Mouse (Mus musculus) NIH3T3 (cell line): ENCODE measurements around the gene Helq.

ENCODE experiments used
- DNase-seq: peaks from one replicate; pipeline ENCODE4 v3.0.0-alpha.2; 2012; ENCODE audit warnings: low read depth

Gene Helq

DNA sequence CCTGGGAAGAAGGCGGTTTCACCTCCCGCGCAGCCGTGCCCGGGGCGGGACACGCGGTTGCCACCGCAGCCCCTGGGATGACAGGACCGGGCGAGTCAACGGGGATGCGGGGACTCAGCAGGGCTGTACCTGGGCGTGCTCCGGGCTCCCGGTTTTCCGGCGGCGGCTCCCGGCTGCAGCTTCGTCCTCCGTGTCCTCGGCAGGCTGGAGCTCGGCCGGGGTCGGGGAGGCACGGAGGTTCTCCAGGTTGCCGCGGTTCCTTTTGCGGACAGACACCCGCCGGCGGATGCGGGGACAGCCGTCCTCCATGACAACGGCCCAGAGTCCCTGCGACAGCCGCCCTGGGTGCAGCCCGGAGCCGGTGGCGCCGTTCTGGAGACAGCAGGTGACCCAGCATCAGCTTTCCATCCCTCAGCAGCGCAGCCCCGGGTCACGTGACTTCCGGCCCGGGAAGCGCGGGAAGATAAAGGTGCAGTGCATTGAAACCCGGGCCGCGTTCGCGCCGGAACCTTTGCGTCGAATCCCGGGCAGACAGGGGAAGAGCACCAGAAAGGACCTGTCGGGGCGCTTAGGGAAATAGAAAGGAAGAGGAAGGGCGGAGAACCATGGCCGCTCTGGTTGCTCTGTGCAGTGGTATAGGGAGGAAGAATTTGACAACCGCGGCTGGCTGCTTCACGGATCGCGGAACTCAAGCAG is at the start of gene Helq, which contains the start of gene Mrps18c:
Gene Helq, minus strand, starts transcription at position 434 of the 696 bp plus-strand sequence.
Gene Mrps18c, plus strand, starts transcription at position 463 of the 696 bp plus-strand sequence.
- peak; percentile 96 for DNase-seq

DNA sequence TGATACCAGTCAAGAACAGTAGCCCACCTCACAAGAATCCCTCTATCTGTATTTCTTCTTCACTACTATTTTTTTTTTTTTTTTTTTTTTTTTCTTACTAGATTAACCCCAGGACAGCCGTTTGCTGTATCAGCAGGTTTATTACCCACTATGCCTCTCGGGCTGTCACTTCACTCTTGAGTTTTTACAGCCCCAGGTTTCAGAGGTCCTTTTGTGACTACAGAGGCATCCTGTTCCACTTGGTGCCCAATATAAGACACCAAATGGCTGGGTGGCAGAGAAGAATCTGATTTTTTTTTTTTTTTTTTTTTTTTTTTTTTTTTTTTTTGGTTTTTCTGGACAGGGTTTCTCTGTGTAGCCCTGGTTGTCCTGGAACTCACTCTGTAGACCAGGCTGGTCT is 48.7 kb upstream of the Helq start:
- no peak for DNase-seq

DNA sequence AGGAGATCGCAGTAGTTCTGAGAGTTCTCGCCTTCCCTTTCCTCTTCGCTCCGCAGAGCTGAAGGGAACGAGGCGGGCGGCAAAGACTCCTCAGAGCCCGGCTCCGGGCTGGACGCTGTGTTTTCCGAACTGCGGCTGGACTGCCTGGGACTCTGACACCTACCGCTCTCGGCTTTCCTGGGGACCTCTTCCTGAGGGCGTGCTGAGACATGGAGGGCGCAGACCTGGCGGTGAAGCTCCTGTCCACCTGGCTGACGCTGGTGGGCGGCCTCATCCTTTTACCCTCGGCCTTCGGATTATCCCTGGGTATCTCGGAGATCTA is 48.2 kb upstream of the Helq start:
- no peak for DNase-seq

DNA sequence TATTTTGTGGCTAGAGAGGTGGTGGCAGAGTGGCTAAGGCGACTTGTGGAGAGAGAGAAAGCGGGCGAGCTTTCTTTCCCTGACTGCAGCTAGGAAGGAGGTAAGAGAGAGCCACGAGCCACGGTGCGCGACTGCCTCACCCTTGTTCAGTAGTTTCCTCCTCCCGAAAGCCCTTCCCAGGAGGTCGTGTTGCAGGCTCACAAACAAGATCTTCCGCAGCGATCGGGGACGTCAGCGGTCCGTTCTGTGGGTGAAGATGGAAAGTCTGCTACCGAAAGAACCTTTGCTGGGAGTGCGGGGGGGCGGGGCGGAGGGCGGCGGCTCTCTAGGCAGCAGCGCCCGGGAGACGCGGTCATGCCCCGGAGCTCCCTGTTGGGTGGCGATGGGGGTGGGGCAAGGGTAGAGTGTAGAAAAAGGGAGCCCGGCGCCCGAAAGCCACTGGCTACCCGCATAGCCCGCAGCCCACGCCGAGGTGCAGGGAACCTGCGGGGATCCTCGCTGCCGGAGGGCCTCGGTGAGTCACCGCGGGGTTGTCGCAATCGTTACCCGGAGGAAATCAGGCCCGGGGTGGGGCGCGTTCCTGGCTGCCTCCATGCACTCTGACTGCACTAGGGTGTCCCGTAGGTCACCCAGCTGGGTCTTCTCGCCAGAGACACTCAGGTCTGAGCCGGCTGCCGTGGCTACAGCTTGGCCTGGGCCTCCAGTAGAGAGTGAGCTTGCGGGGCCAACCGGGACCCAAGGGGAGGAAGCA is 47.6 kb upstream of the Helq start:
- DNase-seq, result peak; percentile 77

DNA sequence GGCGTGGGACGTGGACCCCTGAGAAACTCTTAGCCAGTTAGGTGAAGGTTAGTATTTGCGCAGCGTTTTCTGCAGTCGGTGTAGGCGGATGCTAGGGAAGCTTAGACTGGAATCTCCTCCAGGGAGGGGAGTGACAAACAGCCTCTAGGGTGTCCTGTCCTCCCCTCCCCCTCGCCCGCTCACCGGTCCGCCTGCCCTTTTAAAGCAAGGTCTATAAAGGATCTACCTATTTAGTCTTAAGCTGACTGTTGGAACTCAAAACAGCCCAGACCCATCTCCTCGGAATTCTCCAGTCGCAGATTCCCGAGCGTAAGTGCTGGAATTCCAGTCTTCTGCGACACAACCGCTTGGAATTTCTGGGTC is 47.1 kb upstream of the Helq start, which contains the start of gene Gpat3:
Gene Gpat3, plus strand, starts transcription at position 229 of the 363 bp plus-strand sequence.
- DNase-seq, result no peak

DNA sequence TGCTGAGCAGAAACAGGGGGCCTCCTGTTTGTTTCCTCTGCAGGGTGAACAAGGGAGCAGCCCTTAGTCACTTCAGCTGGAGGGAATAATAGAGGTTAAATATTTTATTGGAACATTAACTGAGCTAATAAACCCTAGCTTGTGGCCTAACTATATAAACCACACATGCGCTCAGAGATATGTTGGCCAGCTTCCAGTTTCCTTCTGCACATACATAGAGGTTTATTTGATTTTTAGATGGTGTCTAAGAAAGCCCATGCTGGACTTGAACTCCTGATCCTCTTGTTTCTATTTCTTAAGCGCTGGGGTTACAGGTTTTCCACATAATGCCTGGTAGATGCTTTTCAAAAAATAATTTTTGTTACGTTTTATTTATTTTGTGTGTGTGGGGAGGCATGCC is 46.1 kb upstream of the Helq start:
- DNase-seq, result no peak

DNA sequence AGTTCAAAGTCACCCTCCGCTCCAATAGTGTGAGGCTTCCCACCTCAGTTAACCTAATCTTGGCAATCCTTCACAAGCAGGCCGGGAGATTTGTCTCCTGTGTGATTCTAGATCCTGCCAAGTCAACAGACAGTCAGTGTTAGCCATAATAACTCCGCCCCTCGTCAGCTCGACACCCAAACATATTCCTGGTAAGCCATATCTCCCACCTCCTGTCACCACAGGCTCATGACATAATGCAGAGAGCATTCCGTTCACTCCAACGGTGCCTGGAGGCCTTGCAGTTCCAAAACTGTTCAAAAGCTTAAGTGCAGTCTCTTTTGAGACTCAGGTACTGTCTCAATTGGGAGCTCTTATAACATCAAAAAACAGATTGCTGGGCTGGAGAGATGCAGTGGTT is 39.5 kb upstream of the Helq start:
- DNase-seq, result no peak

DNA sequence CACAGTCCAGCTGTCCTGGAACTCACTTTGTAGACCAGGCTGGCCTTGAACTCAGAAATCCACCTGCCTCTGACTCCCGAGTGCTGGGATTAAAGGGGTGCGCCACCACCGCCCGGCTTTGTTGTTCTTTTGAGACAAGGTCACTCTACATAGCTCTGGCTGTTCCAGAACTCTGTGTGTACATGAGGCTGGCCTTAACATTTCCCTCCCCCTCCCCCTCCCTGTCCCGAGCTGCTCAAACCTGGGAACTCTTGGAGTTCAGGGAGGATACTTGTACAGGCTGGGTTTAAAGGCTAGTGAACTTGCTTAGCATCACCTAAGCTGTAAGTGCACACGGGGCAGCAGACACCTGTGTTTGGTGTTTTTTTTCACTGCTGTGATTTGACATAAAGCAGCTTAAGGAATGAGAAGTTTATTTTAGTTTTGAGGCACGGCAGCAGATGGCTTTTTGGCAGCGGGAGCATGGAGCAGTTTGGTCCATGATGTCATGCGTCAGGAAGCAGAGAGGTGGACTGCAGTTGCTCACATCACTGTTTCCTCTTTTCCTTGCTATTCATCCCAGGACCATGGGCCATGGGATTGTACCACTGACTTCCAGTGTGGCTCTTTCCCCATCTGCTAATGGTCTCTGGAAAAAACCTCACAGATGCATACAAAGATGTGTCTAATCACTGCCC is 37.6 kb upstream of the Helq start:
- DNase-seq, result peak; percentile 21

DNA sequence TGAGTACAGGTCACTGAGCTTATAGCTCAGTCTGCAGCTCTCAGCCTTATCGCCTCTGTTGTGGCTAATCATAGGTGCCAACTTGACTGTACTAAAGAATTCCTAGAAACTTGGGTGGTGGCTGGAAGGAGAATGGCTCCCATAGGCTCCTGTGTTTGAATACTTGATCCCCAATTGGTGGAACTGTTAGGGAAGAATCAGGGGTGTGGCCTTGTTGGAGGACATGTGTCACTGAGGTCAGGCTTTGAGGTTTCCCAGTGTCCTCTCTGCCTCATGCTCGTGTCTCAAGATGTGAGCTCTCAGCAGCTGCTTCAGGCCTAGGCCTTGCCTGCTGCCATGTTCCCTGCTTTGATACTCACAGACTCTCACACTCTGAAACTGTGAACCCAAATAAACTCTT is 35.4 kb upstream of the Helq start:
- no peak for DNase-seq

DNA sequence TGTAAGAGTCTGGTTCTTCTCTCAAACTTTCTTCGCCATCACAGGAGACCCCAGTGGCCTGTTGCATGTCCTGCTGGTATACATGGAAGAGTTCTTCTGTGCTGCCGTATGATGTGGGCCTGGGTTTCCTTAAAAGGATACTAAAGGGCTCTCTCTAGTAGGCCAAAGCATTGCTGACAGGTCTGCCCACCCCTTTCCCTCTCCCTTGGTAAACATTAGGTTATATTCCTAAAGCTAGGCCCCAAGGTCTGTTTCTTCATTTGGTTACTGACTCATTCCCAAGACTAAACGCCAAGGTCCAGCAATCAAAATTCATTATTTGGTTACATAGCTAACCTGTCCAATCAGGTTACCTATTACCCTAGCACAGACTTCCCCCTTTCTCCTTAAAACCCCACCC is 34.3 kb upstream of the Helq start:
- no peak for DNase-seq

DNA sequence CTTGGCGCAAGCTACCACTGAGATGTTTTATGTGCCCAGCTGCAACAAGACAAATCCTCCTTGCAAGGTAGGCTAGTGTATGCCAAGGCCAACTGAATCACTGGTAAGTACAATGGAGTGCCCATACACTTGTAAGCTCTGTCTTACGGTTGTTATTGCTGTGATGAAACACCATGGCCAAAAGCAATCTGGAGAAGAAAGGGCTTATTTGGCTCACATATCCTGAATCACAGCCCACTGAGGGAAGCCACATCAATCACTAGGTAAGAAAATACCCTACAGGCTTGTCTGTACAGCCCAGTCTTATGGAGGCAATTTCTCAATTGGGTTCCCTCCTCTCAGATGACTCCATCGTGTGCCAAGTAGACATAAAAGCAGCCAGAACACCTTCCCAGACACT is 30.3 kb upstream of the Helq start:
- no peak for DNase-seq

DNA sequence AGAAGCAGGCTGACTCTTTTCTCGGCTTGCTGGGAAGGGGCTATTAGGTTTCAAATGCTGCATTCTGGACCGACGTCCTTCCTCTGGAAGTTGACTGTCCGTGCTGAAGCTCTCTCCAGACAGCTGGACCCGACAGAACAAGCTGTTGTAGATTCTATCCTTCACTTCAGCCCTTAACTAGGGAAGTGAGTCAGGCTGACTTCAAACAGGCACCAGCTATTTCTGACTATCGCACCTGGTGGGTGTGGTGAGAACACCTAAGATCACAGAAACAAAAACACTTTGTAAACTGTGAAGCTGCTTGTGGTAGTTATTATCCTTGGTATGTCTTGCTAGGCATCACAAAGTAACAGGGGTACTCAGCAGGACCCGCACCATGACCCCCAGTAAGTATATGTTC is 28.1 kb upstream of the Helq start:
- DNase-seq, result no peak

DNA sequence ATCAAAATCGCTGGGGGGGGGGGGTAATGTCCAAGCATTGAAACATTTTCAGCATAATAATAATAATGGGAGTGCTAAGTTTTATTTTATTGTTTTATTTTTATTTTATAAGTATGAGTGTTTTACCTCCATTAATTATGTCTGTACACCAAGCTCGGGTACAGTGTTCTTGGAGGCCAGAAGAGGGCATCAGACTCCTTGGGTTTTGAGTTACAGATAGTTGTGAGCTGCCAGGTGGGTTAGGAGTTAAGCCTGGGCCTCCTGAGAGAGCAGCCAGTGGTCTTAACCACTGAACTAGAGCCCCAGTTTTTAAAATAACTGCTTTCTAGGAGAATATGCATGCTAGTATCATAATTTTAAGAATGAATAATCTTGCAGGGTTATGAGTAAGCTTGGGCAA is 27.6 kb upstream of the Helq start:
- DNase-seq, result peak; percentile 58

DNA sequence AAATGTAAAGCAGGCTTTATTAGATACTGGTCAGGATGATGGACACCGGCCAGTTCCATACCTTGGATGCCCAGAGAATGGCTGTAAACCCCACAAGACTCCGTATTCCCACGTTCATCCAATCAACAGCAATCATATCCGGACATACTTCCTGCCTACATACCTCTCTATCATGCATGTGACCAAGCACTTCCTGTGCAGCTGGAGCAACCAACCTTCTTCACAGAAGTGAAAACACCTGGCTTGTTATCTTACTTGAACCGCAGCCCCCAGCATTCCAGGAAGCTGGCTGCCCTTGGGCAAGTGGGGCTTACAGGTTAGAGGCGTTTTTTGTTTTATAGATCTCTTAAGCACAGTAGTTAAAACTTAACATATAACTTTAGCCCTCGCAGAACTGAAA is 24.4 kb upstream of the Helq start:
- DNase-seq, result no peak

DNA sequence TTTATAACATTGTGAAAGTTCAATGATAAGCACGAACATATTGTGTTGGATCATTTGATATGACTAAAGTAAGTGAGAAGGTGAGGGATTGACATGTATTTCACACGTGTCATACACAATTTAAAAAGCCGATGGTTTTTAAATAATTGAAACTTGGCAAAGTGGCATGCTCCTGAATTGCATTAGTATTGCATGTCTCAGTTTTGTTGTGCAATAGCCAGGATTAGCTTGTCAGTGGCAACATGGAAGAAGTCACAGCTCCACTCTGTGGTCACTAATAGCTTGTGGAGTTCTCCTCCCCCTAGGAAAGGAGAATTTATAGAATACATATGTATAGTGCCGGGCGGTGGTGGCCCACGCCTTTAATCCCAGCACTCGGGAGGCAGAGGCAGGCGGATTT is 23.0 kb upstream of the Helq start:
- DNase-seq, result peak; percentile 66

DNA sequence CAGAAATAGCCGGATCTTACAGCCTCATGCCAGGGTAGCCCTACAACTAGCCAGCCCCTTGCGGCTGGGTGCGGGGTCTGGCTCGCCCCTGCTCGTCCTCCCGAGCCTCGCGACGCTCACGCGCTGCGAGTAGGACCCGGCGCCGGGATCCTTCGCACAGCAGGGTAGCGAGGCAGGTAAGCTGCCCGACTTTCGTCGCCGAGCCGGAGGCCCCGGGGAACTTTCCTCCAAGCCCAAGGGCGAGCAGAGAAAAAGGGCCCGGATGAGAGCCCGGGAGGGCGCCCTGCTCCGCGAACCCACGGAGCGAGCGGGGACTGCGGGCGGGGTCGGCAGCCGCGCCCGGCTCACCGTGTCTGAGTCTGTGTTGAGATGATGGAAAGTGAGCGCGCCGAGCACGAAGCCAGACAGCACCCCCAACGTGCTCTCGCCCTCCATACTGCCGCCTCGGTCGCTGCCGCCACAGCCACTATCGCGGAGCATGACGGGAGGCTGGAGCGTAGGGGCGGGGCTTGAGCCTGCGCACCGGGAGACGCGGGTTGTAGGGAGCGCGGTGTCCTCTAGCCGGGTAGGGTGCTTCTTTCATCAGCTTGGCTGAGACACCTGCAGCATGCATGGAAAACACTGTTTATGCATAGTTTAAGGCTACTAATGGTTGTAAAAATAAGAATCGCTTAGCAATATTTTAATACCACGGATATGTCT is 22.2 kb upstream of the Helq start, which contains the start of gene Abraxas1:
Gene Abraxas1, minus strand, starts transcription at position 483 of the 702 bp plus-strand sequence.
- DNase-seq, result peak; percentile 90

DNA sequence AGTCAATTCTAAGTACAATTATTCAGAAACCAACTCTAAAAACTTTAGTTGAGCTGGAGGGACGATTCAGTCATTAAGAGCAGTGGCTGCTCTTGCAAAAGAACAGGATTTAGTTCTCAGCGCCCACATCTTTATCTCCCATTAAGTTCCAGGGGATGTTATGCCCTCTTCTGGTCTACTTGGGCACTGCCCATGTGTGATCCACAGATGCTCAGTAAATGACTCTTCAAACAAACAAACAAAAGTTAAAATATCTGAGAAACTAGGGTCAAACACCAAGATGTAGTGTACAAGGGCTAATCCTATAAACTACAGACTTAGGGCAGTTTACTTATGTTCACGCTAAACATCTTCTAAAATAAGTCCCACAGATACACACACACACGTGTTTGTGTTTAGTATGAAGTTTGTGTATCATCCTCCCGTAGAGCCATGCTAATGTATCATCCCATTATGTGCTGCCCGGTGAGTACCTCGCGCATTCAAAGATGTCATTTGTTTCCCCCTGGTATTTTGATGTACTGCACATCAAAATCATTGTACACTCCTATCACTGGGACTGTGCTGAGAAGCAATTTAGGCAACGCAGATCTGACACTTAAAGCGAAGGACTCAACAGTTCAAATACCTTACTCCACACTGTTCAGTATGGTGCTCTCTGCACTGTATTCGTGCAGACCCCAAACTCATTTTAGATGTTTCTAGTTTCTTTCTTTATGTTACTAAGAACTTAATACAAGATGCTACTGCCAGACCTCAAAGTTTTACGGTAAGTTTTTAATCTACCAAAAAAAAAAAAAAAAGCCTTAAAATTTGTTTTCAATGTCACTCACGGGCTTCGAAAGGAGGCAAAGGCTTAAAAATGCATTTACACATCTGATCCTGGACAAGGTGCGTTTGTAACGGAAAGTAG is 21.4 kb upstream of the Helq start:
- peak; percentile 48 for DNase-seq

DNA sequence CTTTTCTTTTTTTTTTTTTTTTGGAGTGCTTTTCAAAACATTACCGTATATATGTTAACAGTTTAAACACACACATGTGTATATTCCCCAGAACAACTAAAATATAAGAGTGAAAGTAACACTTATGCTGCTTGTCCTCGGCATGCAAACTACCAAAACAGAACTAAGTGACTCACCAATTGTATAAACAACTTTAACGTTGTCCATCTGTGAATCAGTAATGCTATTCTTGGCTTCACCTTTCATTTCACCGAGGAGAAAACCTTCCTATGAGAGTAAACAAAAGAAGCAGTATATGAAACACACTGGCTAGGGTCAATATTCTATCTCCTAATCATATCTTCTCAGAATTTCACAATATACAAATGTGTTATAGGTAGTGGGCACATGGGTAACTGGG is 19.9 kb upstream of the Helq start:
- DNase-seq, result peak; percentile 69

DNA sequence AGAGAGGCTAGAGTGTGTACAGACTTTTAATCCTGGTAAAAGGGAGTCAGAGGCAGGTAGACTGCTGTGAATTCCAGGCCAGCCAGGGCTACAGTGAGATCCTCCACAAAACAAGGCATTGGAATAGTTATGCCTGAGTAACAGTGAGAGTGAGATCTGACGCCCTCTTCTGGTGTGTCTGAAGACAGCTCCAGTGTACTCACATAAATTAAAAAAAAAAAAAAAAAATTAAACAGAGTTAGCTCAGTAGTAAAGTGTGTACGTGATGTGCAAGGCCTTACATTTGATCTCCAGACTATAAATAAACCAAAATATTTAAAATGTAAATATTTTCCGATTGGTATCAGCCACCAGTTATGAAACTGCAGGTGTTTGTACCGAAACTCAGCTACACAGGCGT is 4.3 kb downstream of the Helq start:
- no peak for DNase-seq

DNA sequence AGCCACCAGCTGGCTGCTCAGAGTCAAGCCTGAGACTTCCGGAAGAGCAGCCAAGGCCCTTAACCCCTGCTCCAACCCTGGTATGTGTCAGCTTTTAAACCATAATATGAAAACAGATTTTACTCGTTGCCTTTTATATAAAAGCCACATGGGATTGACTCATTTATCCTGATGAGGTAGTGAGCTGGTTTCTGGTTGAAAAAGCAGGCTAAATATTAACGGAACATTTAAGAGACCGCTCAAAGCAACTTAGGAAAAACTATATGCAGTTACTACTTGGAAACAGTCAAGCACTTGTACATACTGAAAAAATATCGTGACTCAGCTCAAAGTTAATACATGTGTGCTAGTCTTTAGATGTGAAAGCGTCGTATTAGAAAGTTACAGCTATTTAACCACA is 6.1 kb downstream of the Helq start:
- no peak for DNase-seq

DNA sequence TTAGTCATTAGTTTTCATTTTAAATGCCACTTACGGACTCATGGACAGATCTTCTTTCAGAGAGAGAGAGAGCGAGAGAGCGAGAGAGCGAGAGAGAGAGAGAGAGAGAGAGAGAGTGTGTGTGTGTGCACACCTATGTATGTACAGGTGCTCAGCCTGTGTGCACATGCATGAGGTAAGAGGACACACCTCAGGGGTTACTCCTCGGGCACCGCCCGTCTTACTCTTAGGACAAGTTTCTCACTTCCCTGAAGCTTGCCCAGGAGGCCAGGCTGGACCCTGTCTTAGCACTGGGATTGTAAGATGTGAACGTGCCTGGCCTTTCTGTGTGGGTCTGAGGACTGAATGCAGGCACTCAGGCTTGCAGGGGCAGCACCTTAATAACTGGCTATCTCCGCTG is 10.9 kb downstream of the Helq start:
- no peak for DNase-seq
